Mouse (Mus musculus) forebrain, embryonic 12.5 days (tissue): ENCODE measurements around the gene Setx. TPM values are rescaled to one million over a fixed set of nuclear protein-coding genes. Genes with fewer than 3 reads are reported as not detected.

Experiments used
- ATAC-seq: fragments of 200-750 bp; cut with Nextera tagmentation; 2 replicates; pipeline ENCODE4 v1.8.0; 2017; ENCODE audit warnings: moderate TSS enrichment; ENCODE audit not compliant: low FRiP score
- H3K27ac ChIP-seq: fragments of 300-500 bp; sonication (generic); 2 replicates; pipeline ENCODE4 v1.5.1; 2016; ENCODE audit warnings: mild to moderate bottlenecking
- H3K27me3 ChIP-seq: fragments of 300-500 bp; sonication (generic); 2 replicates; pipeline ENCODE4 v1.6.1; 2016; ENCODE audit warnings: mild to moderate bottlenecking
- H3K36me3 ChIP-seq: fragments of 300-500 bp; sonication (generic); replicated peaks from 2 replicates; pipeline ENCODE4 v1.6.1; 2016; ENCODE audit warnings: mild to moderate bottlenecking
- H3K4me1 ChIP-seq: fragments of 300-500 bp; sonication (generic); 2 replicates; pipeline ENCODE4 v1.6.1; 2016
- H3K4me2 ChIP-seq: fragments of 300-500 bp; sonication (generic); 2 replicates; pipeline ENCODE4 v1.6.1; 2016; ENCODE audit warnings: mild to moderate bottlenecking, moderate library complexity
- H3K4me3 ChIP-seq: fragments of 300-500 bp; sonication (generic); replicated peaks from 2 replicates; pipeline ENCODE4 v1.5.1; 2016; ENCODE audit warnings: mild to moderate bottlenecking
- H3K9ac ChIP-seq: fragments of 300-500 bp; sonication (generic); 2 replicates; pipeline ENCODE4 v1.6.1; 2016; ENCODE audit warnings: mild to moderate bottlenecking
- H3K9me3 ChIP-seq: fragments of 300-500 bp; sonication (generic); 2 replicates; pipeline ENCODE4 v1.6.1; 2016
- WGBS: fragments of 180-500 bp; shearing (Covaris S2); methylation state at CpG from one replicate; pipeline ENCODE4 v1.1.7; 2016; 5-methylcytosine and 5-hydroxymethylcytosine counted together
- polyA plus RNA-seq: library from polyadenylated mRNA; unstranded; fragments of >200 nt; fragmentation: Nextera tagmentation; extraction: Ambion mirVana; gene quantifications from 2 replicates; pipeline ENCODE4 v1.2.1, GENCODE M21; 2016

The Setx gene
- polyA plus RNA-seq, 1 experiment from 2014 or later = 18.6 TPM

GRCm38 (mm10) chr2:29199909-29200308 is 75.9 kb downstream of the Setx start:
- Histone ChIP-seq H3K27me3 (peaks cover 47% of the 10 kb centered on the region), H3K9ac (no peak overlapping the region), H3K4me2 (no peak overlapping the region), H3K9me3 (no peaks in the 10 kb centered on the region), H3K27ac (no peak overlapping the region), H3K36me3 (no peaks in the 10 kb centered on the region), H3K4me3 (no peak overlapping the region), H3K4me1 (peaks cover 17% of the 10 kb centered on the region)
- WGBS = 3% methylated on average over 3 of the region's 3 CpGs
- ATAC-seq = no peak

DNA sequence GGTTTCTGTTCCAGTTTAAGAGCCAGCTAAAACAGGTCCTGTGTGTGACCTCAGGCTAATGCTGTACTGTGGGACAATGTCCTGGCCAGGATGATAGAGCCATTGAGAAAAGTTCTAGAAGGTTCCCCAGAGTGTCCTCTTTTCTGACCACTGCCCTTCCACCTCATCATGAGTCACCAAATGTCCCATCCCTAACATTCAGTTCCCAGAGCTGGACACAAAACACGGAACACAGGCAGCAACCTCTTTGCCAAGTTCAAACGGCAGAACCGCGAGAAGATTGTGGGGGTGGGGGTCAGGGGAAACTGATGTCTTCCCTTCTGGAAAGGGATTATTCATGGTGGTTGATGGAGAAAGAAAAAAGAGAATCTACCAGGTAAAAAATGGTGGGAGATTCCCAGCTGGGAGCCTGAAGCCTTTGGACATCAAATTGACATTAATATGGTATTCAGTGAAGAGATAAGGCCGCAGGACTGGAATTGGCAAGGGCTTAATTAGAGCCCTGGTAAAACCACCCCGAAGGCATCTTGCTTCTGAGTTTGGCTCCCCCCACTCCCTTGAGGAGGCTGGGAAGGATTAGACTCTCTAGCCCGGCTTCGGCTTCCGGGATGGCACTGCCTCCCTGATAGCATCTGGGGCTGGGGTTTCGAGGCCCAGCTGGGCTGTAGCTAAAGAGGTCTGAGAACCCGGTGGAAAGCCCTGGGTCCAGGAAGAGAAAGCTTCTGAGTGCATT is 77.4 kb downstream of the Setx start:
- Histone ChIP-seq H3K27me3 (peaks cover 32% of the 10 kb centered on the region), H3K4me1 (peaks cover 11% of the 10 kb centered on the region; the same call in 1 of the 2 replicates), H3K27ac (no peak overlapping the region), H3K4me2 (no peak overlapping the region), H3K9me3 (no peaks in the 10 kb centered on the region), H3K4me3 (no peak overlapping the region), H3K9ac (no peak overlapping the region), H3K36me3 (no peaks in the 10 kb centered on the region)
- no peak for ATAC-seq
- WGBS = 62% methylated on average over 11 of the region's 11 CpGs

DNA sequence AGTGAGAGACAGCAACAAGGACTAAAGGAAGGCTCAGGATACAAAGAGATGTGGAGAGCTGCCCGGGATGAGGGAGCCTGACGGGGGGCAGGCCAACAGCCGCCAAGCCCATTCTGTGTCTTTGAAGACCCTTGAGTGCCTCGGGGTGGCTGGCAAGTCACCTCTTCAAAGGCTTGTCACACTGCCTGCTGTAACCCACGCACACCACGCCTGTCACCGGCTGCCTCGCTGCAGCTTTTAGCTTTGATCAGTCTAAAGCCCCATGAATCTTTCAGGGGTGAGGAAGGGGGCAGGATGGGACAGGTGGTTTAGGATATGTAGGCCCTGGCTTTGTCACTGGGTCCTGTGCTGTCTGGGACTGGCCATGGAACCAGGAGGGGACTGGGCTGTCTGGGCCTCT is 82.2 kb downstream of the Setx start:
- Histone ChIP-seq H3K27ac (no peak overlapping the region), H3K4me1 (peaks cover 12% of the 10 kb centered on the region; the same call in 1 of the 2 replicates), H3K9me3 (no peaks in the 10 kb centered on the region), H3K4me2 (no peak overlapping the region), H3K4me3 (no peak overlapping the region), H3K9ac (no peak overlapping the region), H3K36me3 (no peaks in the 10 kb centered on the region), H3K27me3 (no peaks in the 10 kb centered on the region; the same call in 1 of the 2 replicates)
- WGBS = 43% methylated on average over 8 of the region's 8 CpGs
- no peak for ATAC-seq

GRCm38 (mm10) chr2:29216286-29217012 is 92.5 kb downstream of the Setx start:
- WGBS = 53% methylated on average over 8 of the region's 8 CpGs
- Histone ChIP-seq H3K27me3 (no peaks in the 10 kb centered on the region), H3K4me2 (no peak overlapping the region), H3K36me3 (no peaks in the 10 kb centered on the region), H3K4me3 (no peak overlapping the region), H3K9ac (no peak overlapping the region), H3K9me3 (no peaks in the 10 kb centered on the region), H3K4me1 (peaks cover 3% of the 10 kb centered on the region; the same call in 1 of the 2 replicates), H3K27ac (no peak overlapping the region)
- ATAC-seq = no peak

DNA sequence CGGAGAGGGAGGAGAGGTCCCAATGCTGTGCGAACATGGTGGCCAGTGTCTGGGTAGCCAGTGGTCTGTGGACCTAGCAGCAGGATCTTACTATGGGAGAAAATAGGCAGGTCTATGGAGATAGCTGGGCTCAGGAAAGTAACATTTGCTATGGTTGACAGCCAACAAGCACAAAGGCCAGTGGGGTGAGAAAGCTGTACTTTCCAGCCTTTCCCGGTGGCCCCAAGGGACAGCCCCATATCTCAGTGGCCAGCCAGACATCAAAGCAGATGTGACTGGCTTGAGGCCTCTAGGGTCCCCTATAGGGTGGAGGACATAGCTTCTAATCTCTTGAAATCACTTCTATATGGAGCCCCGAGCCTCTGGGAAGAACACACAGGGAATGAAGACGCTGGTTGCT is 93.1 kb downstream of the Setx start:
- 94% methylated on average over 5 of the region's 5 CpGs for WGBS
- Histone ChIP-seq H3K27me3 (no peaks in the 10 kb centered on the region), H3K9ac (no peak overlapping the region), H3K4me1 (peaks cover 4% of the 10 kb centered on the region), H3K4me2 (no peak overlapping the region), H3K9me3 (no peaks in the 10 kb centered on the region), H3K36me3 (no peaks in the 10 kb centered on the region), H3K4me3 (no peak overlapping the region), H3K27ac (no peak overlapping the region)
- ATAC-seq = no peak

- Histone ChIP-seq H3K27ac (no peak overlapping the region), H3K4me1 (peaks cover 11% of the 10 kb centered on the region), H3K4me2 (no peak overlapping the region), H3K4me3 (no peak overlapping the region), H3K36me3 (no peaks in the 10 kb centered on the region), H3K27me3 (no peaks in the 10 kb centered on the region), H3K9me3 (no peaks in the 10 kb centered on the region), H3K9ac (no peak overlapping the region)
- 74% methylated on average over 10 of the region's 10 CpGs for WGBS
- no peak for ATAC-seq
Observed at GRCm38 (mm10) chr2:29217897-29218296, 93.9 kb downstream of the Setx start.

DNA sequence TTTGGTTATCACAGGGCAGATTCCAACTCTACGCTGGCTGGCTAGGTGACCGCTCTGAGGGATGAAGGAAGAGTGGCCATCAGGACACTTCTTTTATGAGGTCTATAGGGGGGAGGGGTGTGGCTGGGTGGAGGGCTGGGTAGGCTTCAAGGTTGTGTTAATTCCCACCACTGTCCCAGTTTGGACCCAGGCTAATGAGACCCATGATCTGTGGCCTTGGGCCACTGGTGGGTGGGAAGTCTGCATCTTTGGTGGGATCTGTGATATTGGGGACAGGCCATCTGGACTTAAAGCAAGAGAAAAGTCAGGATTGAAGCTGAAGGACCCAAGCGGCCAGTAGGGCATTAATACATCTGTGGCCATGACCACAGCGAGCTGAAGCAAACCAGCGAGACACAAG is 94.8 kb downstream of the Setx start:
- H3K9me3 ChIP-seq = no peaks in the 10 kb centered on the region
- WGBS = 91% methylated on average over 5 of the region's 5 CpGs
- H3K9ac ChIP-seq = no peak overlapping the region
- ATAC-seq = no peak
- H3K4me1 ChIP-seq = peaks cover 11% of the 10 kb centered on the region
- no peak overlapping the region for H3K27ac ChIP-seq
- H3K27me3 ChIP-seq = 0 out of 2 replicates have a peak, but pooled peaks cover 3% of the 10 kb centered on the region
- no peaks in the 10 kb centered on the region for H3K36me3 ChIP-seq
- H3K4me2 ChIP-seq = no peak overlapping the region
- no peak overlapping the region for H3K4me3 ChIP-seq

GRCm38 (mm10) chr2:29222302-29222701 is 98.3 kb downstream of the Setx start:
- no peak overlapping the region for H3K27ac ChIP-seq
- H3K27me3 ChIP-seq = 0 out of 2 replicates have a peak, but pooled peaks cover 3% of the 10 kb centered on the region
- ATAC-seq = no peak
- H3K4me2 ChIP-seq = no peak overlapping the region
- no peaks in the 10 kb centered on the region for H3K9me3 ChIP-seq
- 4% methylated on average over 4 of the region's 4 CpGs for WGBS
- H3K4me1 ChIP-seq = peaks cover 8% of the 10 kb centered on the region
- no peak overlapping the region for H3K4me3 ChIP-seq
- H3K36me3 ChIP-seq = no peaks in the 10 kb centered on the region
- H3K9ac ChIP-seq = no peak overlapping the region

DNA sequence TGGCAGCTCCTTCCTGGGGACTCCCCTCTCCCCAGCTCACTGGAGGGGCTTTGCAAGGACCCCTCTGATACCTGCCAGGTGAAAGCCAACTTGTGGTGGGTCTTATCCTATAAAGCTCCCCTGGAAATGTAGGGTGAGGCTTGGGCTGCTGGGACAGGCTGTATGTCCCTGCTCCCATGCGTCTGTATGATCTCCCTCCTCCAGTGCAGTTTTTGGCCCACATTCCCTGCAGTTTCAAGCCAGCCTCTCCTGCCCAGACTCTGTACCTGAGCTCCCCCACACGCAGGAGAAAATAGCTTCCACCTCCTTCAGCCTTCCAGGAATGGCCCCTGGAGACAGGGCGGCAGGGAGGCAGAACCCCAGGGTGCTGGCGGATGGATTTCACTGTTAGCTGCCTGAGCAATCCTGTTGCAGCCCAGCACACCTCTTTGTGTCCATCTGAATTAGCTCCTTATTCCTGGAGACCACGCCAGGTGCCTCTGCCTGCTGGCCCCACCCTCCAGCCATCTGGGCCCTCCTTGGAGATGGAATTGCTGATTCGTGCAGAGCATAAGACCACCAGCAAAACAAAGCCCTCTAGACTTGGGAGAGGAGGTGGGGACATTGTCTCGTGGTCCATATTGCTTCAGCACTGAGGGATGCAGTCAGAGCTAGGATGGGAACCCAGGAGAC is 99.7 kb downstream of the Setx start:
- Histone ChIP-seq H3K9ac (no peak overlapping the region), H3K27ac (no peak overlapping the region), H3K4me2 (no peak overlapping the region), H3K36me3 (no peaks in the 10 kb centered on the region), H3K9me3 (no peaks in the 10 kb centered on the region), H3K4me1 (peaks cover 8% of the 10 kb centered on the region), H3K27me3 (0 out of 2 replicates have a peak, but pooled peaks cover 3% of the 10 kb centered on the region), H3K4me3 (no peak overlapping the region)
- ATAC-seq = no peak
- 36% methylated on average over 7 of the region's 7 CpGs for WGBS

- Histone ChIP-seq H3K4me1 (peaks cover 14% of the 10 kb centered on the region), H3K4me2 (no peak overlapping the region), H3K4me3 (no peak overlapping the region), H3K9ac (no peak overlapping the region), H3K9me3 (no peaks in the 10 kb centered on the region), H3K36me3 (no peaks in the 10 kb centered on the region), H3K27ac (no peak overlapping the region), H3K27me3 (0 out of 2 replicates have a peak, but pooled peaks cover 3% of the 10 kb centered on the region)
- ATAC-seq = no peak
- 75% methylated on average over 4 of the region's 4 CpGs for WGBS
Observed at GRCm38 (mm10) chr2:29226671-29227070, 102.7 kb downstream of the Setx start.

DNA sequence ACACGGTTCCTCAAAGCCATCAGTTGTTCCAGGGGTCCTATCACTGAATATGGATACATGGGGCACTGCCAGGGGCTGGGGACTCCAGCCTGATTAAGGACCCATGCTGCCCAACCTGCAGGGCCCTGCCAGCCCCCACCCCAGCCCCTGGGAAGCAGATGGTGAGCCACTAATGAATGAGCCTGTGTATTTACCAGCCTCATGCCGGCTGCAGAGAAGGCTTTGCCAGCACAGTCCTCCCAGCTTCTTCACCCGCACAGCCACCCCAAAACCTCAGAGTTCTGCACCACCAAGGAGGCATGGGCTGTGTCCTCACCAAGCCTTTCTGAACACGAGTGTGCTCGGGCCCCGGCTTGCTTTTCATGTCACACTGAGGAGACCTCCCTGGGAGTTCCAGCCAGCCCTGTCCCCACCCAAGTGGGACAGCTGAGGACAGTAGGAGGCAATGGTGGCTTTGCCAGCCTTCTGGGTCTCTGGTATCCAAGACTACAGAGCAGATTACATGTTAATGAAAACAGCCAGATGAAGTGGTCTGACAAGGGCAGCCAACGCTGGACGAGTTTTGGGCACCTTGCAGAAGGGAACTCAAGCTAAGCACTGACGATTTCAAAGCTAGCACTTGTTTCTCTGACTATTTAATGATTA is 106.3 kb downstream of the Setx start:
- no peak overlapping the region for H3K4me2 ChIP-seq
- no peaks in the 10 kb centered on the region for H3K27me3 ChIP-seq
- ATAC-seq = no peak
- no peak overlapping the region for H3K4me3 ChIP-seq
- H3K9me3 ChIP-seq = no peaks in the 10 kb centered on the region
- peaks cover 6% of the 10 kb centered on the region for H3K4me1 ChIP-seq
- H3K9ac ChIP-seq = no peak overlapping the region
- no peaks in the 10 kb centered on the region for H3K36me3 ChIP-seq
- WGBS = 71% methylated on average over 9 of the region's 9 CpGs
- no peak overlapping the region for H3K27ac ChIP-seq
